Mouse (Mus musculus) limb, embryonic 12.5 days (tissue): ENCODE results near the gene Rad54l. TPM values are rescaled to one million over a fixed set of nuclear protein-coding genes. Genes with fewer than 3 reads are reported as not detected.
A peak's percentile ranks its signal among the peaks of the same experiment; 100 is the strongest.

Source experiments
- ATAC-seq: fragments of 200-750 bp; cut with Nextera tagmentation; 2 replicates; pipeline ENCODE4 v1.8.0; 2017; ENCODE audit warnings: low read depth, moderate TSS enrichment; ENCODE audit not compliant: insufficient number of reproducible peaks, insufficient read depth, low FRiP score, low TSS enrichment
- H3K27ac ChIP-seq: fragments of 300-500 bp; sonication (generic); 2 replicates; pipeline ENCODE4 v1.5.1; 2016; ENCODE audit warnings: mild to moderate bottlenecking, moderate library complexity
- H3K27me3 ChIP-seq: fragments of 300-500 bp; sonication (generic); 2 replicates; pipeline ENCODE4 v1.6.1; 2016; ENCODE audit warnings: mild to moderate bottlenecking, moderate library complexity
- H3K36me3 ChIP-seq: fragments of 300-500 bp; sonication (generic); 2 replicates; pipeline ENCODE4 v1.6.1; 2016; ENCODE audit warnings: mild to moderate bottlenecking, moderate library complexity
- H3K4me1 ChIP-seq: fragments of 300-500 bp; sonication (generic); replicated peaks from 2 replicates; pipeline ENCODE4 v1.6.1; 2016
- H3K4me2 ChIP-seq: fragments of 300-500 bp; sonication (generic); 2 replicates; pipeline ENCODE4 v1.6.1; 2016; ENCODE audit warnings: mild to moderate bottlenecking, moderate library complexity
- H3K4me3 ChIP-seq: fragments of 300-500 bp; sonication (generic); replicated peaks from 2 replicates; pipeline ENCODE4 v1.5.1; 2016; ENCODE audit warnings: mild to moderate bottlenecking
- H3K9ac ChIP-seq: fragments of 300-500 bp; sonication (generic); replicated peaks from 2 replicates; pipeline ENCODE4 v1.6.1; 2016; ENCODE audit warnings: mild to moderate bottlenecking, moderate library complexity
- H3K9me3 ChIP-seq: fragments of 300-500 bp; sonication (generic); 2 replicates; pipeline ENCODE4 v1.6.1; 2016; ENCODE audit warnings: mild to moderate bottlenecking, moderate library complexity
- WGBS: fragments of 180-500 bp; shearing (Covaris S2); methylation state at CpG from one replicate; pipeline ENCODE4 v1.1.7; 2016; 5-methylcytosine and 5-hydroxymethylcytosine counted together
- polyA plus RNA-seq: library from polyadenylated mRNA; unstranded; fragments of >200 nt; fragmentation: Nextera tagmentation; extraction: Ambion mirVana; gene quantifications from 2 replicates; pipeline ENCODE4 v1.2.1, GENCODE M21; 2016

The Rad54l gene
- polyA plus RNA-seq, 1 experiment from 2014 or later: 59.2 TPM

DNA sequence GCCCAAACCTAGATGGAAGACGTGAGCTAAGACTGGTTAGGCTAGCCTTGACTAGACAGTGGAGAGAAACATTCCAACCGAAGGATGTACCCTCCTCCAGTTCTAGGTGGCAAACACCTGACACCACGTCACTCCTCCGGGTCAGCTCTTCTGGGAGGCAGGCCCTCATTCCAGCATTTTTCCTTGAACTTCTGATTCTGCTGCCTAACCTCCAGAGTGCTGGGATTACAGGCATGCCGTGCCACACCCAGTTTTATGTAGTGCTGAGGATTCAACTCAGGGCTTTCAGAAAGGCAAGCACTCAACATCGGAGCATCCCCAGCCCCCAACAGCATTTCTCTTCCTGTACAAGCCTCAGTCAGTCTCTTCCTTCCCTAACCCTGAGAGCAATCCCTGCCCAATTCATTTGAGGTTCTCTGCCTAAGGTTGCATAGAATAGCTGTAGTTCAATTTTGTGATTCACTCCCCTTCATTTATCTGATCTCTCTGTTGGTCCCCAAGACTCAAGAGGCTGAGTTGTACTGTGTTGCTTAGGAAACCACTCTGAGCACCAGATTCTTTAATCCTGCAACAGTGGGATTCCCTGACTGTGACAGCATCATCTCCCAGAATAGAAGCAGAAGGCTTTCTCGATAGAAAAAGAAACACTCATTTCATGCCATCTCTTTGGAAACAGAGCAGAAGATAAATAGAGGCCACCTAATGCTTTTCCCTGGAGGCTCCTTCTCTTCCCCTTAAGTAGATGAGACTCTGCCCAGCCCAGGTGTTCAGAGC, 17.5 kb upstream of the Rad54l start:
- no peak overlapping the region for H3K4me2 ChIP-seq
- H3K27me3 ChIP-seq: peaks cover 21% of the 10 kb centered on the region
- no peaks in the 10 kb centered on the region for H3K9me3 ChIP-seq
- no peak overlapping the region for H3K27ac ChIP-seq
- H3K9ac ChIP-seq: no peak overlapping the region
- no peaks in the 10 kb centered on the region for H3K36me3 ChIP-seq
- H3K4me1 ChIP-seq: peaks cover 8% of the 10 kb centered on the region
- ATAC-seq: no peak
- no peak overlapping the region for H3K4me3 ChIP-seq
- 84% methylated on average over 7 of the region's 7 CpGs for WGBS

GRCm38 (mm10) chr4:116137421-116137996, 14.0 kb upstream of the Rad54l start:
- H3K4me1 ChIP-seq: no peaks in the 10 kb centered on the region
- H3K4me2 ChIP-seq: no peak overlapping the region
- no peak overlapping the region for H3K4me3 ChIP-seq
- no peaks in the 10 kb centered on the region for H3K9me3 ChIP-seq
- H3K27me3 ChIP-seq: peaks cover 5% of the 10 kb centered on the region; the same call in 1 of the 2 replicates
- no peak overlapping the region for H3K27ac ChIP-seq
- no peaks in the 10 kb centered on the region for H3K36me3 ChIP-seq
- no peak for ATAC-seq
- no peak overlapping the region for H3K9ac ChIP-seq
- 46% methylated on average over 13 of the region's 13 CpGs for WGBS

- Histone ChIP-seq H3K27me3 (no peaks in the 10 kb centered on the region), H3K9ac (no peak overlapping the region), H3K9me3 (no peaks in the 10 kb centered on the region), H3K4me1 (no peaks in the 10 kb centered on the region), H3K27ac (no peak overlapping the region), H3K4me3 (no peak overlapping the region), H3K36me3 (no peaks in the 10 kb centered on the region), H3K4me2 (no peak overlapping the region)
- 25% methylated on average over 2 of the region's 2 CpGs for WGBS
- no peak for ATAC-seq
Observed at GRCm38 (mm10) chr4:116134990-116135389, 11.5 kb upstream of the Rad54l start.

GRCm38 (mm10) chr4:116133126-116133525, 9.6 kb upstream of the Rad54l start:
- Histone ChIP-seq H3K27ac (no peak overlapping the region), H3K4me3 (no peak overlapping the region), H3K4me2 (no peak overlapping the region), H3K4me1 (no peaks in the 10 kb centered on the region), H3K36me3 (no peaks in the 10 kb centered on the region), H3K9me3 (no peaks in the 10 kb centered on the region), H3K9ac (no peak overlapping the region), H3K27me3 (no peaks in the 10 kb centered on the region)
- 90% methylated on average over 4 of the region's 4 CpGs for WGBS
- no peak for ATAC-seq

- 80% methylated on average over 6 of the region's 6 CpGs for WGBS
- no peak overlapping the region for H3K4me3 ChIP-seq
- H3K9me3 ChIP-seq: no peaks in the 10 kb centered on the region
- no peak overlapping the region for H3K9ac ChIP-seq
- H3K4me1 ChIP-seq: peaks cover 10% of the 10 kb centered on the region
- H3K27ac ChIP-seq: no peak overlapping the region
- ATAC-seq: no peak
- H3K27me3 ChIP-seq: no peaks in the 10 kb centered on the region
- H3K36me3 ChIP-seq: no peaks in the 10 kb centered on the region
- H3K4me2 ChIP-seq: no peak overlapping the region
Observed at GRCm38 (mm10) chr4:116127956-116128355, 4.5 kb upstream of the Rad54l start.

DNA sequence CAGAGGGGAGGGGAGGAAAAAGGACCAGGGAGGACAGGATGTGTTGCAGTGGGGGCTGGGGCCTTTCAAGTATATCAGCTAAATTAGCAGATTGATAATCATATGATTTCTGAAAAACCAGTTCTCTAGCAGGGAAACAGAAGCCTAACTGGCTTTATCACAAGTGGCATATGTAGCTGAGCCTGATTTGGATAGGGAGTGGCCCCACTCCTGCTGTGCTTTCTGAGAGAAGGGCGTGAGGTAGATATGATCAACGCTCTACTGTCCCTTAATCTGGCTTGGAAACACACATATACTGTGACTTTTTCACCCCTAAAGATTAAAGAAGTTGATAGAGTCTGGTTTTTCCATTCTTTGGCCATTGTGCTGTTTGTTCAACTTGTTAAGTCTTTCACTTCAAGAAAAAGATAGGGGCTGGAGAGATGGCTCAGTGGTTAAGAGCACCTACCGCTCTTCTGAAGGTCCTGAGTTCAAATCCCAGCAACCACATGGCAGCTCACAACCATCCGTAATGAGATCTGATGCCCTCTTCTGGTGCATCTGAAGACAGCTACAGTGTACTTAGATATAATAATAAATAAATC, 2.4 kb upstream of the Rad54l start:
- H3K27me3 ChIP-seq: no peaks in the 10 kb centered on the region
- H3K9me3 ChIP-seq: no peaks in the 10 kb centered on the region
- peaks cover 13% of the 10 kb centered on the region for H3K4me1 ChIP-seq
- no peak overlapping the region for H3K4me2 ChIP-seq
- 94% methylated on average over 4 of the region's 4 CpGs for WGBS
- no peaks in the 10 kb centered on the region for H3K36me3 ChIP-seq
- H3K4me3 ChIP-seq: no peak overlapping the region
- ATAC-seq: no peak
- no peak overlapping the region for H3K9ac ChIP-seq
- H3K27ac ChIP-seq: no peak overlapping the region

- ATAC-seq: no peak
- Histone ChIP-seq H3K27me3 (no peaks in the 10 kb centered on the region), H3K36me3 (peaks cover 22% of the 10 kb centered on the region), H3K9me3 (no peaks in the 10 kb centered on the region), H3K4me1 (peaks cover 13% of the 10 kb centered on the region), H3K4me2 (peak overlapping the region; percentile 73), H3K4me3 (peak overlapping the region; percentile 53), H3K9ac (peak overlapping the region; percentile 66), H3K27ac (no peak overlapping the region)
- 0% methylated on average over 1 of the region's 1 CpGs for WGBS
Observed at GRCm38 (mm10) chr4:116122762-116123161, 728 bp downstream of the Rad54l start.

DNA sequence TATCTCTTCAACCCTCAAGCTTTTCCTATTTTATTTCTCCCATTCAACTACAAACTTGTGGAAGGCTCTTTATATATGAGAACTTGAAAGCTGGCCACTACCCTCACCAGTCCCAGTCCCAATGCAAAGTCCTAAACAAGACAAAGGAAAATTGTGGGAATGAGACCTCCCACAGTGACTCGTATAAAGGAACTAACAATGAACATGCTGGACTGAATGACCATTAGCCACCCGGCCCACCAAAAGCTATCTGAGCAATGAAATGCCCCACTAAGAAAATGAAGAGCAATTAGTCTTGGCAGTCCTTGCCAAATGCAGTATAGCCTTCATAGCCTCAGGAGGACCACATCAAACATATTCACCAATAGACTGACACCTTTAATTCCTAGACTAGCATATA, 12.0 kb downstream of the Rad54l start:
- Histone ChIP-seq H3K4me2 (no peak overlapping the region), H3K36me3 (peaks cover 71% of the 10 kb centered on the region), H3K9me3 (no peaks in the 10 kb centered on the region), H3K27me3 (no peaks in the 10 kb centered on the region), H3K27ac (no peak overlapping the region), H3K4me3 (no peak overlapping the region), H3K9ac (no peak overlapping the region), H3K4me1 (no peaks in the 10 kb centered on the region)
- ATAC-seq: no peak
- WGBS: 94% methylated on average over 2 of the region's 2 CpGs

GRCm38 (mm10) chr4:116110695-116111094, 12.8 kb downstream of the Rad54l start:
- H3K4me3 ChIP-seq: no peak overlapping the region
- H3K4me1 ChIP-seq: no peaks in the 10 kb centered on the region
- 96% methylated on average over 6 of the region's 6 CpGs for WGBS
- H3K9ac ChIP-seq: no peak overlapping the region
- H3K36me3 ChIP-seq: peaks cover 70% of the 10 kb centered on the region
- no peak for ATAC-seq
- no peak overlapping the region for H3K27ac ChIP-seq
- no peaks in the 10 kb centered on the region for H3K9me3 ChIP-seq
- H3K4me2 ChIP-seq: no peak overlapping the region
- H3K27me3 ChIP-seq: no peaks in the 10 kb centered on the region

- 93% methylated on average over 5 of the region's 5 CpGs for WGBS
- H3K27ac ChIP-seq: no peak overlapping the region
- no peaks in the 10 kb centered on the region for H3K4me1 ChIP-seq
- H3K27me3 ChIP-seq: no peaks in the 10 kb centered on the region
- no peak for ATAC-seq
- H3K9me3 ChIP-seq: no peaks in the 10 kb centered on the region
- peaks cover 86% of the 10 kb centered on the region for H3K36me3 ChIP-seq
- H3K4me2 ChIP-seq: no peak overlapping the region
- no peak overlapping the region for H3K4me3 ChIP-seq
- no peak overlapping the region for H3K9ac ChIP-seq
Observed at GRCm38 (mm10) chr4:116105278-116105677, 18.2 kb downstream of the Rad54l start.

GRCm38 (mm10) chr4:116100959-116101358, 22.5 kb downstream of the Rad54l start:
- H3K27me3 ChIP-seq: no peaks in the 10 kb centered on the region
- no peak overlapping the region for H3K9ac ChIP-seq
- no peak overlapping the region for H3K4me2 ChIP-seq
- peaks cover 98% of the 10 kb centered on the region for H3K36me3 ChIP-seq
- H3K4me1 ChIP-seq: no peaks in the 10 kb centered on the region
- no peak overlapping the region for H3K4me3 ChIP-seq
- H3K27ac ChIP-seq: no peak overlapping the region
- WGBS: 85% methylated on average over 7 of the region's 7 CpGs
- no peaks in the 10 kb centered on the region for H3K9me3 ChIP-seq
- no peak for ATAC-seq
